Mouse (Mus musculus) kidney, adult 2 months (tissue): ENCODE data around the gene Nkapl. TPM values are rescaled to one million over a fixed set of nuclear protein-coding genes. Genes with fewer than 3 reads are reported as not detected.
"Not testable (repeated sequence)": the region's sequence is repeated elsewhere in the genome, so short reads cannot be mapped to it uniquely, and the experiment has no call there.

Source experiments
- DNase-seq: peaks from one replicate; pipeline ENCODE4 v3.0.0; 2021
- H3K27ac ChIP-seq: fragments of 200-500 bp; 2 replicates; pipeline ENCODE4 v1.5.1; 2012; ENCODE audit warnings: low read depth, low read length, control low read depth, inconsistent platforms; ENCODE audit not compliant: insufficient read depth
- H3K27me3 ChIP-seq: fragments of 200-500 bp; replicated peaks from 2 replicates; pipeline ENCODE4 v1.6.1; 2012; ENCODE audit warnings: mild to moderate bottlenecking, moderate library complexity, low read length, inconsistent platforms; ENCODE audit not compliant: control insufficient read depth, insufficient read depth
- H3K36me3 ChIP-seq: fragments of 200-500 bp; 2 replicates; pipeline ENCODE4 v1.6.1; 2012; ENCODE audit warnings: mild to moderate bottlenecking, moderate library complexity, low read length, inconsistent platforms; ENCODE audit not compliant: control insufficient read depth, insufficient read depth
- H3K4me1 ChIP-seq: fragments of 200-500 bp; 2 replicates; pipeline ENCODE4 v1.6.1; 2011; ENCODE audit warnings: low read length; ENCODE audit not compliant: control insufficient read depth, insufficient read depth
- H3K4me3 ChIP-seq: fragments of 200-500 bp; 2 replicates; pipeline ENCODE4 v1.5.1; 2011; ENCODE audit warnings: mild to moderate bottlenecking, low read depth, low read length, control low read depth; ENCODE audit not compliant: insufficient read depth
- CTCF ChIP-seq: fragments of 200-500 bp; conservative IDR thresholded peaks from 2 replicates; pipeline ENCODE4 v1.5.1; 2011; ENCODE audit warnings: low read depth, mild to moderate bottlenecking, control low read depth, low read length, moderate library complexity, mixed read lengths; ENCODE audit not compliant: insufficient read depth, insufficient read length
- POLR2A ChIP-seq: fragments of 200-500 bp; IDR thresholded peaks from one replicate; pipeline ENCODE4 v1.6.1; 2011; ENCODE audit warnings: low read depth, low read length, control low read depth
- WGBS: fragments of 180-500 bp; shearing (Covaris S2); methylation state at CpG from one replicate; pipeline ENCODE4 v1.1.7; 2018; 5-methylcytosine and 5-hydroxymethylcytosine counted together
- polyA plus RNA-seq: library from polyadenylated mRNA; depleted of rRNA; stranded (reverse); fragments of >200 nt; gene quantifications from 2 replicates; pipeline ENCODE4 v1.2.3, GENCODE M21; 2012; rRNA removed

Nkapl gene
- polyA plus RNA-seq = 0.13 and 0.23 TPM in 2 replicates

- DNase-seq = peak; percentile 89
- TF ChIP-seq CTCF (no peak), POLR2A (peak; percentile 41)
- H3K4me1 ChIP-seq = no peaks in the 10 kb centered on the region
- 1% methylated on average over 54 of the region's 54 CpGs for WGBS
- H3K36me3 ChIP-seq = no peaks in the 10 kb centered on the region
- H3K27ac ChIP-seq = no peak within 1 kb of the TSS
- H3K27me3 ChIP-seq = no peaks in the 10 kb centered on the region
- H3K4me3 ChIP-seq = peak within 1 kb of the TSS; percentile 95
Measured at GRCm38 (mm10) chr13:21468061-21469019, at the start of gene Nkapl. TSS of gene Nkapl (minus strand) at chr13:21468509.

DNA sequence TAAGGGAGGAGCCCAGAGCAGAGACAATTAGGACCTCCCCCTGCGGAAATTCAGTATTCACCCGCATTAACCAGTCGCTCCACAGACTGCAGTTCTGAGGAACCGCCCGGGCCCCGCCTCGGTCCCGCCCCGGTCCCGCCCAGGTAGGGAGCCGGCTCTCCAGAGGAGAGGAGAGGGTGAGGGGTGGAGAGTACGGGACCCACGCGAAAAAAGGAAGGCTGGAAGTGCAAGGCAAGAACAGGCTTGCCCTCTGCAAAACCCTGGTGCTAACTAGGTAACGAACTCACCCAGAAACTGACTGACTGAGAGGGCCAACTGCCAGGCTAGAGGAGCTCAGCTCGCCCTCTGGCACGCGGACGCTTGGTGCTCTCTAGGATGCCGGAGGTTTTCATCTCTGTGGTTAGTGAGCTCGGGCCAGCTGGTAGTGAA lies 37.9 kb upstream of the Nkapl start:
- no peaks in the 10 kb centered on the region for H3K4me1 ChIP-seq
- H3K27ac ChIP-seq = peak overlapping the region; percentile 84
- H3K27me3 ChIP-seq = no peaks in the 10 kb centered on the region; the same call in 1 of the 2 replicates
- no peak for TF ChIP-seq POLR2A
- TF ChIP-seq CTCF = no peak
- H3K36me3 ChIP-seq = no peaks in the 10 kb centered on the region
- peak overlapping the region; percentile 77 for H3K4me3 ChIP-seq
- DNase-seq = peak; percentile 92
- 1% methylated on average over 21 of the region's 21 CpGs for WGBS

DNA sequence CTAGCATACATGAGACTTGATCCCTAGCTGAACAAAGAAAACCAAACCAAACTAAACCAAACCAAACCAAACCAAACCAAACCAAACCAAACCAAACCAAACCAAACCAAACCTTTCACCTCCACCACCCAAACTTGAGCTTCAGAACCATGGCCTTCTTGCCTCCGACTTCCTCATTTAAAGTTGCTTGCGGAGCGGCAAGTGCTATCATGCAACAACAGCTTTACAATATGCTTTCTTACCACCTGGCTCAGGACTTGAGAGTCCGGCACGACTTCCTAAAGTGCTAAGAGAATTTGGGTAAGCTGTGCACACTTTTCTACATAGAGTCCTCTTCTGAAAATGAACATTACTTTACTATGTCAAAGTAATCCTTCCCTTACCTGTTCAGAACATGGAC lies 34.0 kb upstream of the Nkapl start:
- TF ChIP-seq POLR2A (no peak), CTCF (no peak)
- no peak for DNase-seq
- 91% methylated on average over 5 of the region's 5 CpGs for WGBS
- Histone ChIP-seq H3K4me1 (no peaks in the 10 kb centered on the region), H3K27me3 (no peaks in the 10 kb centered on the region), H3K27ac (no peak overlapping the region), H3K4me3 (no peak overlapping the region), H3K36me3 (no peaks in the 10 kb centered on the region)

GRCm38 (mm10) chr13:21501182-21501581 lies 32.9 kb upstream of the Nkapl start, which contains the start of gene Gm11273:
TSS of gene Gm11273 (minus strand) at chr13:21501418.
- WGBS = 94% methylated on average over 17 of the region's 17 CpGs
- not testable (repeated sequence) for H3K4me3 ChIP-seq, H3K36me3 ChIP-seq, DNase-seq, H3K4me1 ChIP-seq, H3K27me3 ChIP-seq, H3K27ac ChIP-seq

GRCm38 (mm10) chr13:21495080-21495479 lies 26.8 kb upstream of the Nkapl start, which contains the start of gene AK157302:
TSS of gene AK157302 (plus strand) at chr13:21495223.
- H3K4me3 ChIP-seq = no peak within 1 kb of the TSS
- no peak within 1 kb of the TSS for H3K27ac ChIP-seq
- DNase-seq = peak; percentile 7
- H3K36me3 ChIP-seq = no peaks in the 10 kb centered on the region
- TF ChIP-seq CTCF (no peak), POLR2A (no peak)
- WGBS = 94% methylated on average over 21 of the region's 21 CpGs
- no peaks in the 10 kb centered on the region for H3K4me1 ChIP-seq
- no peaks in the 10 kb centered on the region for H3K27me3 ChIP-seq

- WGBS = 92% methylated on average over 5 of the region's 5 CpGs
- DNase-seq = no peak
Measured at GRCm38 (mm10) chr13:21492847-21493246, 24.5 kb upstream of the Nkapl start.

DNA sequence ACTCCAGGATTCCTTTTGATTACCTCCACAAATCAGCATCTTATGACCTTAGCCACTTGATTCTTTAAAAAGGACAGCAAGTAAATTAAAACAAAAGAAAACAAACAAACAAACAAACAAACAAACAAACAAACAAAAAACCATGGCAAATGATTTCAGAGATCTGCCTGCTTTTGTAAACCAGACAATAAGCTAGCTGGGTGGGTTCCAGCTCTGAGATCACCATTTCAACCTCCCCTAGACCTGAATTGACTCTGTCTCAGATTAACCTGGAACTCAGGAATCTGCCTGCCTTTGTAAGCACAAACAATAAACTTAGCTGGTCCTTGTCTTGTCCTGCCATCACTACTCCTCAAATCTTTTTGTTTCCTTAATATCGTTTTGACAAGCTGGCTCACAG lies 18.6 kb upstream of the Nkapl start:
- WGBS = 90% methylated on average over 1 of the region's 1 CpGs
- Histone ChIP-seq H3K27me3 (no peaks in the 10 kb centered on the region), H3K27ac (no peak overlapping the region), H3K36me3 (no peaks in the 10 kb centered on the region), H3K4me3 (no peak overlapping the region), H3K4me1 (no peaks in the 10 kb centered on the region)
- no peak for DNase-seq
- TF ChIP-seq CTCF (no peak), POLR2A (no peak)

More at GRCm38 (mm10) chr13:21492847-21493246, 24.5 kb upstream of the Nkapl start:
- H3K4me1 ChIP-seq = no peaks in the 10 kb centered on the region
- no peak overlapping the region for H3K4me3 ChIP-seq
- no peak overlapping the region for H3K27ac ChIP-seq
- no peaks in the 10 kb centered on the region for H3K36me3 ChIP-seq
- TF ChIP-seq POLR2A = no peak
- TF ChIP-seq CTCF = no peak
- no peaks in the 10 kb centered on the region for H3K27me3 ChIP-seq

- H3K4me1 ChIP-seq, H3K36me3 ChIP-seq, H3K27me3 ChIP-seq: not testable (repeated sequence)
- WGBS = 2% methylated on average over 31 of the region's 31 CpGs
- peak within 1 kb of the TSS; percentile 65 for H3K27ac ChIP-seq
- DNase-seq = peak; percentile 75
- H3K4me3 ChIP-seq = peak within 1 kb of the TSS; percentile 54
Measured at GRCm38 (mm10) chr13:21478759-21479670, 10.7 kb upstream of the Nkapl start, which contains the start of the genes Zkscan4 and Gm10065. TSS of gene Zkscan4 (plus strand) at chr13:21478907. TSS of gene Gm10065 (minus strand) at chr13:21479441.
